Mouse (Mus musculus): ENCODE measurements at regions not wholly inside any gene's neighbourhood (a gene's known extent, or its start where the extent isn't known, plus 50 kb on each side); places are given as distances from the start of the nearest gene placed in this dataset.

DNA sequence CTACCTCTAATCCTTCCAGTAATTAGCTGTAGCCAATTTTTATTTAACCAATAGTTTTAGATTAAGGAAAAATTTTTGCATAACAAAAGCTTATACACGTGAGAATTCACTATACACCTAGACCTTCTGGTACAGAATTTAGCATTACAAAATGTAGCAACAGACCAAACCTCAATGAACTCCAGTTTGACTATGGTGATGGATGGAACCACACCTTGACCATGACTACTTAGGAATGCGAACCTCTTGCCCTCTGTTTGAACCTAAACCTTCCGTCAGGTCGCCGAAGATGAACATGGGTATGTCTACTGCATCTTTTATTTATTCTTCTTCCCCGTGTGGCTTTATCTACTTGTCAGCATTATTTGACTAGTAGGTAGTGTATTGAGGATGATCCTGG, 105.9 kb upstream of the Arl4c start:
- Histone ChIP-seq H3K4me1 (ENCODE audit: insufficient read depth) (no peaks in the 10 kb centered on the region), H3K4me2 (ENCODE audit: low read depth) (no peak overlapping the region), H3K36me3 (ENCODE audit: insufficient read depth) (no peaks in the 10 kb centered on the region), H3K27ac (ENCODE audit: low read depth, low read length) (no peak overlapping the region), H3K9ac (no peak overlapping the region), H3K9me3 (ENCODE audit: low read length) (no peaks in the 10 kb centered on the region), H3K27me3 (ENCODE audit: insufficient read depth, low read length) (no peaks in the 10 kb centered on the region), H3K4me3 (ENCODE audit: low read depth, low read length) (no peak overlapping the region)
- DNase-seq (no peak), ATAC-seq (no peak)
- WGBS: 86% methylated on average over 6 of the region's 6 CpGs
- no peak for TF ChIP-seq CTCF (IDR thresholded peaks at IDR 0.05; ENCODE audit: low read depth)

DNA sequence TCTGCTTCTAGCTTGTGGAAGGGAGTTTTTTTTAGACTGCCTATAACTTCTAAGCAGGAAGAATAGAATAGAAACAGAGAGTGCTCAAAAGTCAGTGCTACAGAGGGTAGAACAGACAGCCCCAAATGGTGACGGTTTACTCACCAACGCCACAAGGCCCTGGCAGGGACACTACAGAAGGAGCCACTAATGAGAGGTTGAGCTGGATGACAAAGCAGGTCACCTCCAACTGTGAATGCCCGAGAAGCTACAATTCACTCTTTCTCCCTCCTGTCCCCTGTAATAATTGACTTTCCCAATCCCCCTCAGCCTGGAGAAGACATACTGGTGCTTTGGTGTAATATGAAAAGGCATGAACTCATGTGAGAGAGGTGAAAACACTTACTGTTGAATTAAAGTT, 106.5 kb upstream of the Arl4c start:
- no peak for DNase-seq

DNA sequence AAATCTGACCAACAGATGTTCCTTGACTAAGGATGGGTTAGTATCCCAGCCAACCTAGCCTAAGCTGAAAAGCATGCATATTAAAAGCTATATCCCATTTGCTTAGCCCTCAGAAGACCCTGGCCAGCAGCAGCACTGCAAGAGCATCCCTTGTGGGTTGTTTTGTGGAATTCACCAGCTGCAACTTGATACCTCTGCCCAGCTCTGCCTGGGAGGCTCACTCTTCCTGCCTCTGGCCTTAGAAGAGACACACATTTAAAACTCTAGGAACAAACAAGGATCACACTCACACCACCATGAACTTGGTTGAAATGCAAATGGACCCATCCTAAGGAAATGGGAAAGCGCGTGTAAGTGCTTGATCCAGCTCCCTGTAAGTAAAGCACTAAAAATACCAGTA, 107.7 kb upstream of the Arl4c start:
- DNase-seq: no peak
- H3K36me3 ChIP-seq (ENCODE audit: insufficient read depth): no peaks in the 10 kb centered on the region
- no peaks in the 10 kb centered on the region for H3K9me3 ChIP-seq (ENCODE audit: low read length)
- 78% methylated on average over 2 of the region's 2 CpGs for whole genome bisulfite sequencing
- H3K27me3 ChIP-seq (ENCODE audit: insufficient read depth, low read length): no peaks in the 10 kb centered on the region
- H3K27ac ChIP-seq (ENCODE audit: low read depth, low read length): no peak overlapping the region
- H3K4me3 ChIP-seq (ENCODE audit: low read depth, low read length): no peak overlapping the region
- no peak overlapping the region for H3K9ac ChIP-seq
- H3K4me1 ChIP-seq (ENCODE audit: insufficient read depth): no peaks in the 10 kb centered on the region
- H3K4me2 ChIP-seq (ENCODE audit: low read depth): no peak overlapping the region
- no peak for ATAC-seq
- TF ChIP-seq CTCF (IDR thresholded peaks at IDR 0.05; ENCODE audit: low read depth): no peak

More for the DNA sequence above, 106.5 kb upstream of the Arl4c start:
- Histone ChIP-seq H3K4me1 (ENCODE audit: insufficient read depth) (no peaks in the 10 kb centered on the region), H3K4me3 (ENCODE audit: low read depth, low read length) (no peak overlapping the region), H3K27ac (ENCODE audit: low read depth, low read length) (no peak overlapping the region), H3K9ac (no peak overlapping the region), H3K4me2 (ENCODE audit: low read depth) (no peak overlapping the region), H3K9me3 (ENCODE audit: low read length) (no peaks in the 10 kb centered on the region), H3K36me3 (ENCODE audit: insufficient read depth) (no peaks in the 10 kb centered on the region), H3K27me3 (ENCODE audit: insufficient read depth, low read length) (no peaks in the 10 kb centered on the region)
- 34% methylated on average over 3 of the region's 3 CpGs for WGBS
- ATAC-seq: no peak
- no peak for TF ChIP-seq CTCF (IDR thresholded peaks at IDR 0.05; ENCODE audit: low read depth)

DNA sequence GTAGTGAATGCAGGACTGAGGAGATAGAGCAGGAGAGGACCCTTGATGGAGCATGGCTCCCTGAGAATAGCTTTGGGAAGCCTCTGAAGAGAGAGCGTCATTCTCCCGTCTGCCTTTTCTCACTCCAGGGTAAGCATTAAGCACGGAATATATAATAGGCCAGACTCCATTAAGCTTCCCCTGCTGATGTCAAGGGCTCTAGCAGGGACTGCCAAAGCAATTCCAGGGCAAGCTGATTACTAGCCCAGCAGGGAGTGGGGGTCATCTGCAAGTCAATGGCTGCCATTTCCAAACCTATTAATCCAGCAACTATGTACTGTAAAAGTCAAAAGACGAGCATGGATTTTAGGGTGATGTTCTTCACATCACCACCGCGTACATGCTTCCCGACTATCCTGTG, 111.2 kb upstream of the Arl4c start:
- H3K4me3 ChIP-seq (ENCODE audit: low read depth, low read length): no peak overlapping the region
- H3K4me2 ChIP-seq (ENCODE audit: low read depth): no peak overlapping the region
- no peaks in the 10 kb centered on the region for H3K4me1 ChIP-seq (ENCODE audit: insufficient read depth)
- DNase-seq (no peak), ATAC-seq (no peak)
- H3K9ac ChIP-seq: no peak overlapping the region
- TF ChIP-seq CTCF (IDR thresholded peaks at IDR 0.05; ENCODE audit: low read depth): no peak
- WGBS: 35% methylated on average over 7 of the region's 7 CpGs
- H3K27me3 ChIP-seq (ENCODE audit: insufficient read depth, low read length): no peaks in the 10 kb centered on the region
- no peaks in the 10 kb centered on the region for H3K36me3 ChIP-seq (ENCODE audit: insufficient read depth)
- no peaks in the 10 kb centered on the region for H3K9me3 ChIP-seq (ENCODE audit: low read length)
- no peak overlapping the region for H3K27ac ChIP-seq (ENCODE audit: low read depth, low read length)

DNA sequence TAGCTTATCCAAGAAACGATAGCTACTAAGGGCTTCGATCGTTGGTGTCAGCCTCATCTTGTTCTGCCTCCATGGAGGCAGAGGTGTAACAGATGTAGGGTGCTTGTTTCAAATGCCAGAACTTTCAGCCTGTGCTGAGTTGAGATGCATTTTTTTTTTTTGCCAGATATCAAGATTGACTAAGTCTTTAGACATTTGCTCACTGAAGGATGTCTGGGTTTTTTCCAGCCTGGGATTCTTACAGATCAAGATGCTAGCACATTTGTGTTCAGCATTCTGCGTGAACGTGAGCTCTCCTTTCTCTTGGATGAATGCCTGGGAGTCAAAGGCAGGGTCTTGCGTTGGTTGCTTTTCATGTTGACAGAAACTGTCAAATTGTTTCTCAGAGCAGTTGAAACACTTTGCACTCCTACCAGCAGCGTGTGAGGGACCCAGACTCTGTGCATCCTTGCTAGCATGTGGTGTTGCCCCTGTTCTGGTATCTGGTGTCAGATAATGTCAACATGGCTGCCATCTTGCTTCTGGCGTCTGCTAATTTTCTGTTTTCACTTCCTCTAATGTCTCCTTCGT, 114.4 kb upstream of the Arl4c start:
- Histone ChIP-seq H3K27ac (ENCODE audit: low read depth, low read length) (no peak overlapping the region), H3K4me1 (ENCODE audit: insufficient read depth) (no peaks in the 10 kb centered on the region), H3K4me2 (ENCODE audit: low read depth) (no peak overlapping the region), H3K9me3 (ENCODE audit: low read length) (no peaks in the 10 kb centered on the region), H3K27me3 (ENCODE audit: insufficient read depth, low read length) (no peaks in the 10 kb centered on the region), H3K4me3 (ENCODE audit: low read depth, low read length) (no peak overlapping the region), H3K9ac (no peak overlapping the region), H3K36me3 (ENCODE audit: insufficient read depth) (no peaks in the 10 kb centered on the region)
- no peak for TF ChIP-seq CTCF (IDR thresholded peaks at IDR 0.05; ENCODE audit: low read depth)
- peak; percentile 94 for ATAC-seq
- WGBS: 57% methylated on average over 9 of the region's 9 CpGs
- DNase-seq: peak; percentile 80

DNA sequence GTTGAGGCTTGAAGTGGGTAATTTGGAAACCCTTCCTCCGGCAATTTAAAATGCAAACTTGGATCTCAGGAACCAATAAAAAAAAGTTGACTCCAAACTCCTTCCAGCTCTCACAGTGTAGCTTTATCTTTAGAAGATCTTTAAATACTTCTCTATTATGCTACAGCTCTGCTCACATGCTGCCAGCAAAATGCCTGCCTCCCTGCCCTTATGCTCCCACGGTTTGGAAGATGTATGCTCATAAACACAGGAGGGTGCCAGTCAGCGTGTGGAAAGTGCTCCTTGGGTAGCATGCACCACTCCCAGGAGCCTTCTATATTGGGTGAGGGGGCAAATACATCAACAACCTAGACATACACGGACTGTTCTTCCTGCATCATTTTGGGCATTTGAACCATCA, 123.2 kb upstream of the Arl4c start:
- ATAC-seq: no peak
- Histone ChIP-seq H3K4me1 (ENCODE audit: insufficient read depth) (no peaks in the 10 kb centered on the region), H3K9me3 (ENCODE audit: low read length) (no peaks in the 10 kb centered on the region), H3K4me3 (ENCODE audit: low read depth, low read length) (no peak overlapping the region), H3K9ac (no peak overlapping the region), H3K27ac (ENCODE audit: low read depth, low read length) (no peak overlapping the region), H3K27me3 (ENCODE audit: insufficient read depth, low read length) (no peaks in the 10 kb centered on the region), H3K4me2 (ENCODE audit: low read depth) (no peak overlapping the region), H3K36me3 (ENCODE audit: insufficient read depth) (no peaks in the 10 kb centered on the region)
- 75% methylated on average over 4 of the region's 4 CpGs for WGBS
- DNase-seq: no peak
- no peak for TF ChIP-seq CTCF (IDR thresholded peaks at IDR 0.05; ENCODE audit: low read depth)

DNA sequence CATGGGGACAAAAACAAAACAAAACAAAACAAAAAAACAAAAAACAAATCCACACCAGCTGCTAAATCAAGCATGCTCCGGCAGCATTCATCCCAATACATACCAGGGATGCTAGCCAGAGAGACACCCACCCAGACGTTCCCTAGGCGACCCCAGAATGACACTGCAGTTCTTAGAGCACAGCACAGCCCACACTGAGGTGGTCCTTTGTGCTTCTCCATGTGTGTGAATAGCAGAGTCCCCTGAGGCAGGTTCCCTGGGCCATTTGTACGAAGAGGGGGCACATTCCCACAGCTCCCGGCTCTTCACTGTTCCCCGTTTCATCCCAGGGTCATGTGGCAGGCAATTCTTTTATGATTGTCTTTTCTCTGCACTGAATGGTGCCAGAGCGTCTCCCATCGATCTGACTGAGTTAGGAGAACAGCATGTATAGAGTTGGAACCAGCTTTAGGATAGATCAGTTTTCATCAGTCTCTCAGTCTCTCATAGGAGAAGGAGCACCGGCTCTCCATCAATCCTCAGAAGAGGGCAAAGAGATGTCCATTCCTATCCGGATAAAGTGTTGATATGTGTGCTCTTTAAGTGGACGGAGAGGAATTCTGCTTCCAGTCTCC, 136.7 kb upstream of the Arl4c start:
- H3K4me1 ChIP-seq (ENCODE audit: insufficient read depth): peaks cover 6% of the 10 kb centered on the region; the same call in 1 of the 2 replicates
- DNase-seq (peak; percentile 30), ATAC-seq (peak; percentile 73)
- no peak for TF ChIP-seq CTCF (IDR thresholded peaks at IDR 0.05; ENCODE audit: low read depth)
- H3K36me3 ChIP-seq (ENCODE audit: insufficient read depth): no peaks in the 10 kb centered on the region
- no peak overlapping the region for H3K4me2 ChIP-seq (ENCODE audit: low read depth)
- H3K9me3 ChIP-seq (ENCODE audit: low read length): no peaks in the 10 kb centered on the region
- no peak overlapping the region for H3K27ac ChIP-seq (ENCODE audit: low read depth, low read length)
- H3K4me3 ChIP-seq (ENCODE audit: low read depth, low read length): no peak overlapping the region
- WGBS: 20% methylated on average over 11 of the region's 11 CpGs
- H3K9ac ChIP-seq: no peak overlapping the region
- H3K27me3 ChIP-seq (ENCODE audit: insufficient read depth, low read length): no peaks in the 10 kb centered on the region

Measured in forebrain, postnatal 0 days (tissue).